Mouse (Mus musculus) CH12F3 (cell line): ENCODE measurements around the gene Rbms3.

Source experiments
- in situ Hi-C: fragments of 300-500 bp; cut with MboI; formaldehyde crosslinking; loops from 2 replicates; pipeline ENCODE4 v1.14.3; 2020; ENCODE audit warnings: low sequenced_read_pairs

Rbms3 gene

DNA sequence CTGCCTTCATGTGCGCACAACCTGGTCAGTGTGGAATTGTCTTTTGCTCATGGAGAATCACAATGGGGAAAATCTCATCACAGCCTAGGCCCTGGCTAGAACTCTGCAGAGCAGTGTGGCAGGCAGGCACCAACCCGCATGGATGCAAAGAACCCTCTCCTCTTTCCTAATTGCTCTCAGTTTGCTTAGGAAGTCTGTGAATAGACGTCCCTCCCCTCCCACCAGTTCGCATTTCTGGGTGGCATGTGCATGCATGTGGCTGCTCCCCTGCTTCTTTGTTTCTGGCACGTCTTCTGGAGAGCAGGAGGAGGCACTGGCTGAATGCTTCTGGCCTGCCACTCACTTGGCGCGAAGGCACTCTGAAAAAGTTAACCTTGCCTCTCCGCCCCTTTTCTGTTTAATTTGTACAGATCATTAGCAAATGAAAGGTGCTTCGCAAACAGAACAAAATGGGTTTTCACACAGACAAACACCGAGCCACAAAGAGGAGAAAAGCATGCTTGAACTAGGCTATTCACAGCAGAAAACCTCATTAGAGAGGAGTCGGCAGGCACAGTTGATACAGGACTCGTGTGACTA lies 710.2 kb downstream of the Rbms3 start:
- in situ Hi-C loops, result no loop called here

DNA sequence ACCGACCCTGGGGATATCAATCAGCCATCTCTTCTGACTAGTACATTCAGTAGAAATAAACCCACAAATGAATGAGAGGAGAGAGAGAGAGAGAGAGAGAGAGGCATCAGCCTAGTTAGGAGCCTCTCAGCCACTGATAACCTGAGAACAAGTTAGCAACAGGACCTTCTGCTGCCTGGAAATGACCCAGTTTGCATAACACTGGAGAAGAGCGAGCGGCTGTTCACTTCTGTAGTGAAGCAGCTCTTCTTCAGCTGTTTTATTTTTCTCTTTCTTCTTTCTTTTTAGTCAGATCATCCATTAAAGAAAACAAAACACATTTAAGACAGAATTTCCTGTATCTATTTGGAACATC lies 717.2 kb downstream of the Rbms3 start:
- in situ Hi-C loops, result no loop called here

DNA sequence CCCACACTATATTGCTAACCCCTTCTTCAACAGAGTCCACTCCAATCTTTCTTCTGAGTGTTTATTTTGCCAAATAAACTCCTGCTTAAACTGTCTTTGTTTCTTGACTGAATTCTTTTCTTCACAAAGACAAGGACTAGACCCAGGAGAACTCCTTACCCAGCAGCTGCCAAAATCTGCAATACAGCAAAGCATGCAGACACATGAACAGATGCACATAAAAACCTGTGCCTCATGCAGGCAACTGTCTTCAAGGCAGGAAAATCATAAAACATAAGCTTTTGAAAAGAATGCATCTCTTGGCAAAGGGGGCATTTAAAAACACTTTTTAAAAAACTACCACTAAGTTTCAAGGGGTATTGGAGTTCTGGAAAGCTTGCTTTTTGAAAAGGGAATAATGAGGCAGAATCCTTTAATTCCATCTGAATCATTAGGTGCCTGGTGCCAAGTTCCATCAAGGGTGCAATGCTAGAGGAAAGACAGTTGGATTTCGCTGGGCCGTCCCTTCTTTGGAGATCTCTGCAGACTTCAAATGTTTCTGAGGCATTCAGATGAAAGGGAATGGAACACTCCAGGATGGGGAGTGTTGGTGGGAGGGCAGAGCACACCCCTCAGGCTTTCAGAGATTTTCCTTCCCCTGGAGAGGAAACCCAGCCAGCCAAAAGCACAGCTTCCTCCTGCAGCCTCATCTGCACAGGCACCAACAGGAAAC lies 717.8 kb downstream of the Rbms3 start:
- in situ Hi-C loops, result no loop called here

DNA sequence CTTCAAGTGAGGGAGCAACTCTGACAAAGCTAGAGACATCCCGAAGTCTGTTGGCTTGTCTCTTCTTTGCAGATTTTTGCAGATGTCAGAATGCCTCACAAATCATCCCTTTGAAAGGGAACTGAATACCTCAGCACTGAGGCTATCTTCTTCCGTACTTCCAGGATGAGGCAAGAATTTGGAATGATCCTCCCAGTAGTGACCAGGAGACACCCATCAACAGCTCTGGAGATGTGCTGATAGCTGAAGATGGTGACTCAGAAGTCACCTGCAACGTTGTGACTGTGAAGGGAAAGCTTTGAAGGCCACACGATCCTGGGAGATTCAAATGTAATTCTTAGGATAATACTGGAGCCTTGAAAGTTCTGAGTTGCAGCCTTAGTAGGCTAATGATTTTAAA lies 720.2 kb downstream of the Rbms3 start:
- in situ Hi-C loops, result no loop called here

DNA sequence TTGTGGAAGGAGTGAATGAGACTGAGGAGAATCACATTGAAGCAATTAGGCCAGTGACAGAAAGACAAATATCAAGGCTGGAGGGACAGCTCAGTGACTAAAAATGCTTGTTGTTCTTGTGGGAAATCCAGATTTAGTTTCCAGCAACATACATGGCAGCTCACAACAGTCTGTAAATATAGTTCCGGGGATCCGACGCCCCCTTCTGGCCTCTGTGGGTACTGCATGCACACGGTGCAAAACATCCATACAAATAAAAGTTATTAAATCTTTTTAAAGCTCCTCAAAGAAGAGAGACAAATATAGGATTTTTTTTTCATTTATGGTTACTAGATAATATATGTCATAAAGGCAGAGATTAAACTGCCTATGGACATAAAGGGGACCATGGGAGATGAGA lies 722.8 kb downstream of the Rbms3 start:
- in situ Hi-C loops, result no loop called here

DNA sequence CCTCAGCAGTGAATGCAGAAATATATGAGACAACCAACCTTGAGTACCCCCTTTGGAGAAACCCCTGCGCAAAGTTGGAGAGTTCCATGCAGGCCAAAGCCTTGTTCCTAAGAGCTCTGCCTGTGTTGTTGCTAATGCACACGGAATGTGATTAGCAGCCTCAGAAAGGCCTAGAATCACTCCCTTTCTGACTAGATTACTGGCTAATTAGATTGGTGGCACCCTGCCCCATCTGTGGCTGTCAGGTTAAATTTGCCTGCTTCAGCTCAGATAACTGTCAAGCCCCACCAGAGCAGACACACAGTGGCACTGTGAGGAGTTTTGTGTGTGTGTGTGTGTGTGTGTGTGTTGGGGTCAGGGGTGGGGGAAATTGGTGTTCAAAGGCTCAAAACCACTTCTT lies 724.1 kb downstream of the Rbms3 start:
- in situ Hi-C loops, result no loop called here

DNA sequence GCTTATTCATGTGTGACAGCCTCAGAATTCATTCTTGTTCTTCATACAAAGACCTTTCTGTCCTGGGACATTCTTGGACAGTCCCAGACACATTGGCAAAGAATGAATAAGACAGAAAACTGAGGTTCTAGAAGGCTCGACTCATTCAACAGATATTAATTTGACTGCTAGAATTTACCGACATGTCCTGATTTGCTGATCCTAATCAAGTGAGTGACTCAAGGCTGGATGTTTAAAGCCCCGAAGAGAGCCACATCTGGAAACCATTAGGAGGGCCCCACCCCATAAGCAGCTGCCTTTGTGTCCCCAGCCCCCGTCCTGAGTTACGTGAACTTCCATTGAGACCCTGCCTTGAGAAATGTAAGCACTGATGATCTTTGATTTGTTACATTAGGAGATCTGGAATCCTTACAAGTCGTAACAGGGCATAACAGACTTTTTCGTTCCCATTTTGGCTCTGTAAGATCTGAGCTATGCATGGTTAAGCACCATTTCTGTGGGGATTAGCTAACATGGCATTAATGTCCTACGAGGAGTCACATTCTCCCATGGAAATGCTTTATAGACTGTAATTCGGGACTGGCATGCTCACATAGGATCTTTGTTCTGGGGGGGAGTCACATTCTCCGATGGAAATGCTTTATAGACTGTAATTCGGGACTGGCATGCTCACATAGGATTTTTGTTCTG lies 726.3 kb downstream of the Rbms3 start:
- in situ Hi-C loops, result no loop called here

DNA sequence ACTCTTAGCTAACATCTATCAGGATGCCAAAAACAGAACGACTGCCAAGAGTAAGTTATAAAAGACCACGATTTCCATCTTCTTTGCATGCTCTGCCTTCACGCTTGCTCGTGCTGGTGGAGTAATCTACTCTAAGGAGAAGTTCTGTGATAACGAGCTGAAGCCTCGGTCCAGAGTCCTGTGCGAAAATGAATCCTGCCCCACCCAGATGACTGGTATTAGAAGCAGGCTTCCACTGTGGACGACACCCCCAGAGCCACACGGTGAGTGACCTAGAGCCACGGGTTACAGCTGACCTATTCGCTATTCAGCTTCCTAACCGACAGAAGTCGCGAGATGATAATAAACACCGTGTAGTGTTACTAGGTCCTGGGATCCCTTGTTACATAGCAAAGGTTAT lies 730.3 kb downstream of the Rbms3 start:
- in situ Hi-C loops, result no loop called here

DNA sequence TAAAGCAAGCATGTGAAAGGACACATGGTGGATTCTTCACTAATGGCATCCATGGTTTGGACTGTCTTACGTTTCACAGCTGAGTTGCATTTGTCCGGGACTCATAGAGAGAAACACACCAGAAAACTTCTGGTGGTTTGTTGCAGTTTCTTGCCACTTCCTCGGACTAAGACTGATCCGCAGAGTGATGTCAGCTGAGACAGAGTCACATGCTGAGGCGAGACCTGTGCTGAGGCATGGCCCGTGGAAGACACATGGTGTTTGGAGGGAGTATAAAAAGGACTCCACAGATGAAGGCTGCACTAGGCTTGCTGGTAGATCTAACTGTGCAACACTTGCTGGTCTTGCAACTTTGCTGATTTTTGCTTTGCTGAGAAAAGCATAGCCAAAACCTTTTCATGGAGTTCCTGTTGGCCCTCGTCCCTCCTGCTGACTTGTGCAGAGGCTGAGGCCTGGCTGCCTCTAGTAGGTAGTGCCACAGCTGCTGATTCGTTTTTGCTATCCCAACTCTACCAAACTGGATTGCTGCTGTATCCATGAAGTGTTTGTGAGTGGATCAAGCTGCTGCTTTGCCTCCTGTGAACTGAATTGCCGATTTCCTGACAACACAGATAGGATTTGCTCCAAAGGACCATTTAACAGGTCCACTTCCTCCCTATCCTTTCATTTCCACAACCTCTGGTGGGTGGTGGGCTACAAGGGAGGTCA lies 742.6 kb downstream of the Rbms3 start:
- in situ Hi-C loops, result no loop called here

DNA sequence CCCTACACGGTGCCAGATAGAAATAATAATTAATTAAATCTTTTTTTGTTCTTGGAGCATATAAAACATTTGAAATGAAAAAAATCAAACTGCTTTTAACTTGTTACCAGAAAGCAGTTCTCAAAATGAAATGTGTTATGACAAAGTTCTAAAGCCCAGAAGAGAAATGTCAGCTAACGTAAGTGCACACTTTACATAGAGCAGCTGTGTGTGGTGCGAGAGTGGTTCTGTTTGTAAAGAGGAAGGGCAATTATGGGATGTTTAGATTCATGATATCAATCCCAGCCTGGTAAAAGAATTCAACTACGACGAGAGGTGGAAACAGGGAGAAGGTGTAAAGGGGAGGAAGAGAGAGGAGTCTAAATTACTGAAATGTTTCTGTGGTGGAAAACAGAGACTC lies 744.1 kb downstream of the Rbms3 start:
- in situ Hi-C loops, result no loop called here

DNA sequence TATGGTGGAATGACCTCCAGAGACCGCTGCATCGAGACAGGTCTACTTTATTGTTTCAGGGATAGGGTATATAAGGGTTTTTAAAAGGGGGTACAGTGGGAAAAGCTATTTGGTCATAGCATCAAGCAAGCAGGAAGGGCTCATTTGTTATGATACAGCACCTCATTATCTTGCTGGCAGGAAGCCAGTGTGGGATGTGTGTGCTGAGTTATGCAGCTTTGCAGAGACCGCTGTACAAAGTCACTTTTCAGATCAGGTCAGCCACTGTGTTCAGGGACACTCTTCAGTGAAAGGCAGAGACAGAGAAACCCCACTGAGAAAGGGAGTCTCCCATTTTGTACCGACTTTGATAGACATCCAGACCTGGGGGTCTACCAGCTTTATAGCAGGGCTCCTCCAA lies 749.2 kb downstream of the Rbms3 start:
- in situ Hi-C loops, result no loop called here

DNA sequence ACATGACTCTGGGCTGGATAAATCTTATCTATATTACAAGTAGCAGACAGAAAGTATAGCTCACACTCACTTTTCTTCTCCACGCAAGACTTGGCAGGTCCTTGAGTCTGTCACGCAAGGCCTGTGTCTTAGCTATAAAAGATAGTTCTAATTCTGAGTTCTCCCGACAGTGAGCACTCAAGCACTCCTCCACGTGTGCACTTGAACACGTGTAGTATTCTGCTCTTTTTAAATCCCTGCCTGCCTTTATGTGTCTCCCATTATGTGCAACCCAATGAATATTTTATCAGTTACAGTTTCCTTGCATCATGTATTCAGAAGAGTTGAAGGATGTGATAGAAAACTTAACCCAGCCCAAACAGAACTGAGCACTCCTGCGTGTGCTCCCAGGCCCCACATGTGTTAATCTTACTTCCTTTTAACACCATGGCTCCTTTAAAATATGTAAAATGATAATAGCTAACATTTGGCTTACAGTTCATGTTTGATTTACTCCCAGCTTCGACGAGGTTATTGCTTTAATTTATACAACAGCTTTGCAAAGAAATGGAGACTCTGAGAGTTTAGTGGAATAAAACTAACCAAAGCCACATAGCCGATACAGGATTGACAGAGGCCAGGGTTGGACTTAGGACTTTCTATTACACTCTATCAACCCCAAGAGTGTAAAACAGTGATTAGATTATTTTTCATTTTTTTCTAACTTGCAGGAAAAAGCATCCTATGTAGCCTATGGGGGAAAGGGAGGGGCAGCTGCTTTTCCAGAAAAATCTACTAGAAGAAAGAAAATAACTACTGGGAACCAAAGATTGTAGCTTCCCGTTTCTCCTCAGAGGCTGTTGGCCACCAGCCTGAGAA lies 749.9 kb downstream of the Rbms3 start:
- in situ Hi-C loops, result no loop called here

DNA sequence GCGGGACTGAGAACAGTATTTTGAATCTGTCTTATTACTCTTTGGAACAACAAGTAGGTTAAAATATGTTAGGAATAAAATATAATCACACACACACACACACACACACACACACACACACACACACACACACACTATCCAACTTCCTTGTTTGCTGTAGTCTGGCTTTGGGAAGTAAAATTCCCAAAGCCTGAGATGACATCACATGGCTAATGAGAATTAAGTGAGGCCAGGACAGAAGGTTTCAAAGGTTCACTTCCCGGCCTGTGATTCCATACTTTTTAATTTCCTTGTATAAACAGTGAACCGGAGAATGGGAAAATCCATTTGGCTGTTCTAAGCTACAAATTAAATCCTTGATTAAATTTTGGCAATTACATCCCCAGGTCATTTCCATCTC lies 752.9 kb downstream of the Rbms3 start:
- in situ Hi-C loops, result no loop called here

DNA sequence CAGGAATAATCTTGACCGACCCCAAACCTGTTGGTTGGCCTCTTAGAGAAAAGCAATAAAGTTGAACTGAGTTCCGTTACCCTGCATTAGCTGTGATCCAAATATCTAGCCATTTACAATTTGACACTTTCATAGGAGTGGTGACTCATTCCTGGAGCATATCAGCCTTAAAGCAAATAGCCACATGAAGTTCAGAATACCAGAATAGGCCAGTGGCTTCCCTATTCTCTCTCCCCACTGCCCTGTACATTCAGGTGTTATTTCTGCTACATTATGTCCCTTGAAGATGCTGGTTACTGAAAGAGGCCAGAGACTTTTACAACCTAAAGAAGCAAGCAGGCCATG lies 755.8 kb downstream of the Rbms3 start:
- in situ Hi-C loops, result no loop called here

DNA sequence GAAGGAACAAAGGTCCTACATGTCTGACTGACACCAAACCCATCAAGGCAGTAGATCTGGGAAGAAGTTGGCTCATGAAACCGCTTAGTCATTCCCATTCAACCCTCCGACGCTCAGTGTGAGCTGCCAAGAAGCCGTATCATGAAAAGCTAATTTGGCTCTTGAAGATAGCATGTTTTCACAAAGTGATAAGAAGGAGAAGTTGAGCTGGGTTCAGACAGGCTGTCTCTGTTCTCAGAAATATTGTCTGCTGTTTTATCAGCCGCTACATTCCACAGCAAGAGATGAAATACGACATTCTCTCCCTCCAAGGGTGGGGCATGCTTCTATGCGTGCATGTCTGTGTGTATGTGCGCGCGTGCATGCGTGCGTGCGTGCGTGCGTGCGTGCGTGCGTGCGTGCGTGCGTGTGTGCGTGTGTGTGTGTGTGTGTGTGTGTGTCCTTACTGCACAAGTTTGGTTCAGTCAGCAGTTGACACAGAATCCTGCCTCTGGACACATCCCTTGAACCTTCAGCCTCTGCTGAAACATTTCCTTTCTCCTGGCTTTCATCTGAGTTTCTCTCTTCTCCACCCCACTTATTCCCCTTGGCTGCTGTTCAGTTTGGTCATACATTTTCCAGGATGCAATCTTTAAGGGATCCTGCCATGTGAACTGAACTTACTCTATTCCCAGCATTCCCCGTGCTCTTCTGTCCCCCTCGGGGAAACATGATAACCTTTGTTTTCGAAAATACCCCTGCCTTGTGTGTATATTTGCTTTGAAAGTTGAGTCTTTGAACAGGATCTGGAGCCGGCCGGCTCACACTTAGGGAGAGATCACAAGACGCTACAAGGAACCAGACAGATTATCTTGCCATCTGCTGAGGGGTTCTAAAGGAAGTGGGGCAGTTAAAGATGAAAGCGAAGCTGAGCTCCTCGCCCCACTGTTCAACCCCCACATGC lies 756.4 kb downstream of the Rbms3 start:
- in situ Hi-C loops, result no loop called here

DNA sequence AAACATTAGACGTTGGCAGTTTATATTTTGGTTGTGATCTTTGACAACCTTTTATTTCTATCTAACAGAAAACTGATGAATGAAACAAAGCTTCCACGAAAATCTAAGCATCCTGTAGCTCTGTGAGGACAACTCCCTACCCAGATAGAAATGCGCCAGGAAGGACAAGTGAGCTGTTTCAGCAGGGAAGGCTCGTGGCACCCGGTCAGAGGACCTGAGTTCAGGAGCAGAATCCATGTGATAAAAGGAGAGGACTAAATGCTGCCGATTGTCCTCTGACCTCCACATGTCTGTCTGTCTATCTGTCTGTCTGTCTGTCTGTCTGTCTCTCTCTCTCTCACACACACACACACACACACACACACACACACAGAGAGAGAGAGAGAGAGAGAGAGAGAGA lies 757.4 kb downstream of the Rbms3 start:
- in situ Hi-C loops, result no loop called here

DNA sequence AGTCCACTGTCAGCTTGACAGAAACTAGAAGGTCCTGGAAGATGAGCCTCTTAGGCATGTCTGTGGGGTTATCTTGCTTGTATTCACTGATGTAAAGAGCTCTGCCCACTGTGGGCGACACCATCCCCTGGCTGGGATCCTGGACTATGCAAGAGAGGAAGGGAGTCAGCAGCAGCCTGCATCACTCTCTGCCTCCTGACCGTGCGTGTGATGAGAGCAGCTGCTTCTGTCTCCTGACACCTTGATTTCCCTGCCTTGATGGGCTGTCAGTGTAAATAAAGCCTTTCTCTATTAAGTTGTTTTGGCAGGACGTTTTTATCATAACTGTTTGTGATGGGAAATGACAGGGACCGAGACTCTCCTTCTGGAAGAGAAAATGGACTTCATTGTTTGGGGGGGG lies 758.1 kb downstream of the Rbms3 start:
- in situ Hi-C loops, result no loop called here

DNA sequence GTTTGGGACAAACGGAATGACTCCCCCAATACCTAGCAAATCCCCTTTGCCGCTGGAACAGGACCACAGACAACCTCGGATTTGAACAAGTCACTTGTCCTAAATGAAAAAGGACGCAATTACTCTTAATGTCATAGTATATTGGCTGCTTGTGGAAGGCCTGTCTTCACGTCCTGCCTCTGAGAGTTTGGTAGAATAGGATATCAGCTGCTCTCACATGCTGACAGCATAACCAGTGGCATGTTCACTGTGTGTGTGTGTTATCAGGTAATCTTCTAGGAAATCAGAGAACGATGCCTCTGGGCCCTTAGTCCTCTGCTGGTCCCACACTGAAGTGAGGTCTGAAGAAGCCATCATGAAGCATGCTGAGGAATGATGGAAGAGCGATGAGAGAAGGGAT lies 763.7 kb downstream of the Rbms3 start:
- in situ Hi-C loops, result no loop called here

DNA sequence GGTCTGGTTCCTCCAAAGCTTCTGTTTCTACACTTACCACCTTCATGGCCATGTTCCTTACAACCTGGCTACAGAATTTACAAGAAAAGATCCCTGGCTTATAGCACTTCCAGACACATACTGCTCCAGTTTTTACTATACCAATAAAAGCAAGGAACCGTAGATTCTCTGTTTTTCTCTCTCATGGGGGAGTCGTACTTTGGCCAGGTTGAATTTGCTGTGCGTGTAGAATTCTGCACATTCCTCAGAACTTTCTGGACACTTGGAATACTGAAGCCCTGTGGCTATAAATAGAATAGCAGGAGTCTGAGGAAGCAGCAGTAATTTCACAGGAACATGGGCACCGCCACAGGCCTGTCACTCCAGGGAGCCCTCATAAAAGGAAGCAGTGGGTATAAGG lies 766.1 kb downstream of the Rbms3 start:
- in situ Hi-C loops, result no loop called here

DNA sequence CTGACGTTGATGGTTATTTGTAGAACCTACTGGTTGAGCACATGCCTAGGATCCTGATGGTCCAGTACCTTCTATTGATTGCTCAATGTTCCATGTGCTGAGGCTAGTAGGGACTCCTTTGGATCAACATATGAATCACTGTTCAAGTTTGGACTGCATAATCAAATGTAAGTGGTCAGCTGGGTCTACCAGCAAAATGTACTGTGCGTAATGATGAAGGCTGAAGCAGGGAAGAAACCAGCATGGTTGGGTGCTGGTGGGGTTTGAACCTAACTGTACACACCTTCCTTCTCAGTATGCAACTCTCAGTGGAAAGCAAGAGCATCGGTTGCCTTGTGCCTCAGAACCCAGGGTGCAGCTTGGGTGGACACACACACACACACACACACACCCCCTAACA lies 767.4 kb downstream of the Rbms3 start:
- in situ Hi-C loops, result no loop called here
